Mouse (Mus musculus): ENCODE measurements around the gene Tnp1. TPM values are rescaled to one million over a fixed set of nuclear protein-coding genes. Genes with fewer than 3 reads are reported as not detected.

The Tnp1 gene
- polyA plus RNA-seq, 2 experiments, result not detected

GRCm38 (mm10) chr1:73043671-73044070 is 28.0 kb upstream of the Tnp1 start:
- Histone ChIP-seq H3K9me3 (ENCODE audit: control insufficient read depth, low read length) (no peaks in the 10 kb centered on the region), H3K36me3 (ENCODE audit: control insufficient read depth, insufficient read depth, low read length) (no peaks in the 10 kb centered on the region), H3K27me3 (ENCODE audit: control insufficient read depth, insufficient read depth, low read length) (no peaks in the 10 kb centered on the region), H3K4me2 (replicated peaks; ENCODE audit: low read depth, low read length, severe bottlenecking) (no peak overlapping the region), H3K27ac (replicated peaks; ENCODE audit: low read depth, low read length) (no peak overlapping the region), H3K4me3 (replicated peaks; ENCODE audit: low read length) (no peak overlapping the region), H3K9ac (ENCODE audit: low read depth, low read length, severe bottlenecking) (no peak overlapping the region), H3K4me1 (ENCODE audit: control insufficient read depth, insufficient read depth, low read length) (peaks cover 4% of the 10 kb centered on the region; the same call in 1 of the 2 replicates)
- 94% methylated on average over 10 of the region's 10 CpGs for WGBS
- ATAC-seq (ENCODE audit: low FRiP score, low read depth) (no peak), DNase-seq (ENCODE audit: low spot score) (no peak)
- no peak for TF ChIP-seq POLR2A (IDR thresholded peaks at IDR 0.05; ENCODE audit: borderline replicate concordance, extremely low read depth, insufficient read depth, insufficient read length)

GRCm38 (mm10) chr1:73040691-73041425 is 25.1 kb upstream of the Tnp1 start:
- no peak overlapping the region for H3K4me3 ChIP-seq (replicated peaks; ENCODE audit: low read length)
- H3K4me1 ChIP-seq (ENCODE audit: control insufficient read depth, insufficient read depth, low read length), result peaks cover 4% of the 10 kb centered on the region; the same call in 1 of the 2 replicates
- H3K36me3 ChIP-seq (ENCODE audit: control insufficient read depth, insufficient read depth, low read length), result no peaks in the 10 kb centered on the region
- no peak for TF ChIP-seq POLR2A (IDR thresholded peaks at IDR 0.05; ENCODE audit: borderline replicate concordance, extremely low read depth, insufficient read depth, insufficient read length)
- H3K4me2 ChIP-seq (replicated peaks; ENCODE audit: low read depth, low read length, severe bottlenecking), result no peak overlapping the region
- no peaks in the 10 kb centered on the region for H3K27me3 ChIP-seq (ENCODE audit: control insufficient read depth, insufficient read depth, low read length)
- no peaks in the 10 kb centered on the region for H3K9me3 ChIP-seq (ENCODE audit: control insufficient read depth, low read length)
- ATAC-seq (ENCODE audit: low FRiP score, low read depth) (no peak), DNase-seq (ENCODE audit: low spot score) (no peak)
- 74% methylated on average over 3 of the region's 3 CpGs for whole genome bisulfite sequencing
- no peak overlapping the region for H3K27ac ChIP-seq (replicated peaks; ENCODE audit: low read depth, low read length)
- no peak overlapping the region for H3K9ac ChIP-seq (ENCODE audit: low read depth, low read length, severe bottlenecking)

- no peak for DNase-seq (ENCODE audit: low spot score)
- ATAC-seq (ENCODE audit: low FRiP score, low read depth), result no peak
- no peak for TF ChIP-seq POLR2A (IDR thresholded peaks at IDR 0.05; ENCODE audit: borderline replicate concordance, extremely low read depth, insufficient read depth, insufficient read length)
- H3K9ac ChIP-seq (ENCODE audit: low read depth, low read length, severe bottlenecking), result no peak overlapping the region
- WGBS, result 74% methylated on average over 3 of the region's 3 CpGs
- H3K4me2 ChIP-seq (replicated peaks; ENCODE audit: low read depth, low read length, severe bottlenecking), result no peak overlapping the region
- peaks cover 4% of the 10 kb centered on the region; the same call in 1 of the 2 replicates for H3K4me1 ChIP-seq (ENCODE audit: control insufficient read depth, insufficient read depth, low read length)
- no peaks in the 10 kb centered on the region for H3K36me3 ChIP-seq (ENCODE audit: control insufficient read depth, insufficient read depth, low read length)
- no peak overlapping the region for H3K27ac ChIP-seq (replicated peaks; ENCODE audit: low read depth, low read length)
- no peaks in the 10 kb centered on the region for H3K9me3 ChIP-seq (ENCODE audit: control insufficient read depth, low read length)
- H3K27me3 ChIP-seq (ENCODE audit: control insufficient read depth, insufficient read depth, low read length), result no peaks in the 10 kb centered on the region
- H3K4me3 ChIP-seq (replicated peaks; ENCODE audit: low read length), result no peak overlapping the region
These were observed 22.8 kb upstream of the Tnp1 start for GRCm38 (mm10) chr1:73038532-73038931.

- ATAC-seq (ENCODE audit: low FRiP score, low read depth), result no peak
- Histone ChIP-seq H3K9ac (ENCODE audit: low read depth, low read length, severe bottlenecking) (no peak overlapping the region), H3K4me3 (replicated peaks; ENCODE audit: low read length) (no peak overlapping the region), H3K4me2 (replicated peaks; ENCODE audit: low read depth, low read length, severe bottlenecking) (no peak overlapping the region), H3K36me3 (ENCODE audit: control insufficient read depth, insufficient read depth, low read length) (no peaks in the 10 kb centered on the region), H3K4me1 (ENCODE audit: control insufficient read depth, insufficient read depth, low read length) (peaks cover 4% of the 10 kb centered on the region; the same call in 1 of the 2 replicates), H3K9me3 (ENCODE audit: control insufficient read depth, low read length) (no peaks in the 10 kb centered on the region), H3K27me3 (ENCODE audit: control insufficient read depth, insufficient read depth, low read length) (no peaks in the 10 kb centered on the region), H3K27ac (replicated peaks; ENCODE audit: low read depth, low read length) (no peak overlapping the region)
- no peak for TF ChIP-seq POLR2A (IDR thresholded peaks at IDR 0.05; ENCODE audit: borderline replicate concordance, extremely low read depth, insufficient read depth, insufficient read length)
- 71% methylated on average over 3 of the region's 3 CpGs for WGBS
- no peak for DNase-seq (ENCODE audit: low spot score)
These were observed 20.8 kb upstream of the Tnp1 start for GRCm38 (mm10) chr1:73036536-73036935.

GRCm38 (mm10) chr1:73035726-73036125 is 20.0 kb upstream of the Tnp1 start:
- no peaks in the 10 kb centered on the region for H3K9me3 ChIP-seq (ENCODE audit: control insufficient read depth, low read length)
- no peak for DNase-seq (ENCODE audit: low spot score)
- no peak overlapping the region for H3K27ac ChIP-seq (replicated peaks; ENCODE audit: low read depth, low read length)
- H3K9ac ChIP-seq (ENCODE audit: low read depth, low read length, severe bottlenecking), result no peak overlapping the region
- WGBS, result 73% methylated on average over 3 of the region's 3 CpGs
- no peaks in the 10 kb centered on the region for H3K27me3 ChIP-seq (ENCODE audit: control insufficient read depth, insufficient read depth, low read length)
- H3K4me2 ChIP-seq (replicated peaks; ENCODE audit: low read depth, low read length, severe bottlenecking), result no peak overlapping the region
- H3K36me3 ChIP-seq (ENCODE audit: control insufficient read depth, insufficient read depth, low read length), result no peaks in the 10 kb centered on the region
- no peak for TF ChIP-seq POLR2A (IDR thresholded peaks at IDR 0.05; ENCODE audit: borderline replicate concordance, extremely low read depth, insufficient read depth, insufficient read length)
- no peak for ATAC-seq (ENCODE audit: low FRiP score, low read depth)
- H3K4me1 ChIP-seq (ENCODE audit: control insufficient read depth, insufficient read depth, low read length), result peaks cover 4% of the 10 kb centered on the region; the same call in 1 of the 2 replicates
- H3K4me3 ChIP-seq (replicated peaks; ENCODE audit: low read length), result no peak overlapping the region
